Mouse (Mus musculus): Measurements from ENCODE around the gene Arfgef3.

GRCm38 (mm10) chr10:18711436-18711835, 32.3 kb downstream of the Arfgef3 start:
- TF ChIP-seq CTCF (IDR thresholded peaks at IDR 0.05; ENCODE audit: borderline replicate concordance, insufficient read depth, low read length) (no peak), POLR2A (IDR thresholded peaks at IDR 0.05; ENCODE audit: low read depth, low read length) (no peak)
